Mouse (Mus musculus): ENCODE measurements at regions not wholly inside any gene's neighbourhood (a gene's known extent, or its start where the extent isn't known, plus 50 kb on each side); places are given as distances from the start of the nearest gene placed in this dataset.

GRCm38 (mm10) chr5:127129495-127129894 lies 112.1 kb upstream of the Tmem132c start:
- ATAC-seq (ENCODE audit: low FRiP score), result no peak
- Histone ChIP-seq H3K27me3 (ENCODE audit: control insufficient read depth, insufficient read depth, low read length) (no peaks in the 10 kb centered on the region), H3K27ac (no peak overlapping the region), H3K36me3 (replicated peaks; ENCODE audit: control insufficient read depth, insufficient read depth) (no peaks in the 10 kb centered on the region), H3K9me3 (ENCODE audit: control insufficient read depth, low read length) (0 out of 2 replicates have a peak, but pooled peaks cover 5% of the 10 kb centered on the region), H3K9ac (no peak overlapping the region), H3K4me2 (replicated peaks) (no peak overlapping the region), H3K4me1 (replicated peaks; ENCODE audit: control insufficient read depth, insufficient read depth, low read length) (no peaks in the 10 kb centered on the region), H3K4me3 (replicated peaks; ENCODE audit: low read length) (no peak overlapping the region)
- 84% methylated on average over 7 of the region's 7 CpGs for WGBS
- DNase-seq (ENCODE audit: low spot score), result no peak

GRCm38 (mm10) chr5:127134441-127134840 lies 107.2 kb upstream of the Tmem132c start:
- 0 out of 2 replicates have a peak, but pooled peaks cover 5% of the 10 kb centered on the region for H3K9me3 ChIP-seq (ENCODE audit: control insufficient read depth, low read length)
- H3K4me2 ChIP-seq (replicated peaks), result no peak overlapping the region
- no peak for DNase-seq (ENCODE audit: low spot score)
- no peaks in the 10 kb centered on the region for H3K4me1 ChIP-seq (replicated peaks; ENCODE audit: control insufficient read depth, insufficient read depth, low read length)
- 83% methylated on average over 6 of the region's 6 CpGs for WGBS
- no peak overlapping the region for H3K27ac ChIP-seq
- no peak for ATAC-seq (ENCODE audit: low FRiP score)
- H3K27me3 ChIP-seq (ENCODE audit: control insufficient read depth, insufficient read depth, low read length), result no peaks in the 10 kb centered on the region
- H3K4me3 ChIP-seq (replicated peaks; ENCODE audit: low read length), result no peak overlapping the region
- H3K36me3 ChIP-seq (replicated peaks; ENCODE audit: control insufficient read depth, insufficient read depth), result no peaks in the 10 kb centered on the region
- H3K9ac ChIP-seq, result no peak overlapping the region

- no peaks in the 10 kb centered on the region for H3K27me3 ChIP-seq (ENCODE audit: control insufficient read depth, insufficient read depth, low read length)
- no peak overlapping the region for H3K4me3 ChIP-seq (replicated peaks; ENCODE audit: low read length)
- H3K36me3 ChIP-seq (replicated peaks; ENCODE audit: control insufficient read depth, insufficient read depth), result no peaks in the 10 kb centered on the region
- H3K9ac ChIP-seq, result no peak overlapping the region
- H3K27ac ChIP-seq, result no peak overlapping the region
- no peaks in the 10 kb centered on the region for H3K4me1 ChIP-seq (replicated peaks; ENCODE audit: control insufficient read depth, insufficient read depth, low read length)
- DNase-seq (ENCODE audit: low spot score), result no peak
- 71% methylated on average over 2 of the region's 2 CpGs for WGBS
- no peaks in the 10 kb centered on the region for H3K9me3 ChIP-seq (ENCODE audit: control insufficient read depth, low read length)
- no peak for ATAC-seq (ENCODE audit: low FRiP score)
- H3K4me2 ChIP-seq (replicated peaks), result no peak overlapping the region
Measured at GRCm38 (mm10) chr5:127140651-127141050, 101.0 kb upstream of the Tmem132c start.

- Histone ChIP-seq H3K9me3 (ENCODE audit: control insufficient read depth, low read length) (no peaks in the 10 kb centered on the region), H3K36me3 (replicated peaks; ENCODE audit: control insufficient read depth, insufficient read depth) (no peaks in the 10 kb centered on the region), H3K9ac (no peak overlapping the region), H3K27me3 (ENCODE audit: control insufficient read depth, insufficient read depth, low read length) (no peaks in the 10 kb centered on the region), H3K27ac (no peak overlapping the region), H3K4me2 (replicated peaks) (no peak overlapping the region), H3K4me3 (replicated peaks; ENCODE audit: low read length) (no peak overlapping the region), H3K4me1 (replicated peaks; ENCODE audit: control insufficient read depth, insufficient read depth, low read length) (no peaks in the 10 kb centered on the region)
- WGBS, result 51% methylated on average over 3 of the region's 3 CpGs
- peak; percentile 42 for DNase-seq (ENCODE audit: low spot score)
- ATAC-seq (ENCODE audit: low FRiP score), result no peak
Measured at GRCm38 (mm10) chr5:127160292-127160691, 81.3 kb upstream of the Tmem132c start.

- DNase-seq (ENCODE audit: low spot score), result no peak
Measured at GRCm38 (mm10) chr5:127163376-127163775, 78.2 kb upstream of the Tmem132c start.

GRCm38 (mm10) chr5:127189021-127189420 lies 52.6 kb upstream of the Tmem132c start:
- whole genome bisulfite sequencing, result 93% methylated on average over 4 of the region's 4 CpGs

More at GRCm38 (mm10) chr5:127163376-127163775, 78.2 kb upstream of the Tmem132c start:
- no peak overlapping the region for H3K4me3 ChIP-seq (replicated peaks; ENCODE audit: low read length)
- H3K9ac ChIP-seq, result no peak overlapping the region
- 39% methylated on average over 6 of the region's 6 CpGs for WGBS
- no peaks in the 10 kb centered on the region for H3K9me3 ChIP-seq (ENCODE audit: control insufficient read depth, low read length)
- no peaks in the 10 kb centered on the region for H3K36me3 ChIP-seq (replicated peaks; ENCODE audit: control insufficient read depth, insufficient read depth)
- no peaks in the 10 kb centered on the region for H3K27me3 ChIP-seq (ENCODE audit: control insufficient read depth, insufficient read depth, low read length)
- no peak overlapping the region for H3K4me2 ChIP-seq (replicated peaks)
- H3K27ac ChIP-seq, result no peak overlapping the region
- no peaks in the 10 kb centered on the region for H3K4me1 ChIP-seq (replicated peaks; ENCODE audit: control insufficient read depth, insufficient read depth, low read length)
- ATAC-seq (ENCODE audit: low FRiP score), result no peak

More at GRCm38 (mm10) chr5:127189021-127189420, 52.6 kb upstream of the Tmem132c start:
- Histone ChIP-seq H3K4me2 (replicated peaks) (no peak overlapping the region), H3K27me3 (ENCODE audit: control insufficient read depth, insufficient read depth, low read length) (no peaks in the 10 kb centered on the region), H3K4me3 (replicated peaks; ENCODE audit: low read length) (no peak overlapping the region), H3K4me1 (replicated peaks; ENCODE audit: control insufficient read depth, insufficient read depth, low read length) (no peaks in the 10 kb centered on the region), H3K36me3 (replicated peaks; ENCODE audit: control insufficient read depth, insufficient read depth) (no peaks in the 10 kb centered on the region), H3K9ac (no peak overlapping the region), H3K27ac (no peak overlapping the region), H3K9me3 (ENCODE audit: control insufficient read depth, low read length) (no peaks in the 10 kb centered on the region)
- no peak for DNase-seq (ENCODE audit: low spot score)
- ATAC-seq (ENCODE audit: low FRiP score), result no peak

Data from hindbrain, embryonic 14.5 days (tissue).